Mouse (Mus musculus) frontal cortex, postnatal 25 days (tissue): ENCODE results near the gene Snd1.
A peak's percentile ranks its signal among the peaks of the same experiment; 100 is the strongest.

Experiments used
- DNase-seq, 2 experiments: peaks; one replicate each; pipeline ENCODE4 v3.0.0; 2022; ENCODE audit warnings: low spot score in 2 of 2

The Snd1 gene

DNA sequence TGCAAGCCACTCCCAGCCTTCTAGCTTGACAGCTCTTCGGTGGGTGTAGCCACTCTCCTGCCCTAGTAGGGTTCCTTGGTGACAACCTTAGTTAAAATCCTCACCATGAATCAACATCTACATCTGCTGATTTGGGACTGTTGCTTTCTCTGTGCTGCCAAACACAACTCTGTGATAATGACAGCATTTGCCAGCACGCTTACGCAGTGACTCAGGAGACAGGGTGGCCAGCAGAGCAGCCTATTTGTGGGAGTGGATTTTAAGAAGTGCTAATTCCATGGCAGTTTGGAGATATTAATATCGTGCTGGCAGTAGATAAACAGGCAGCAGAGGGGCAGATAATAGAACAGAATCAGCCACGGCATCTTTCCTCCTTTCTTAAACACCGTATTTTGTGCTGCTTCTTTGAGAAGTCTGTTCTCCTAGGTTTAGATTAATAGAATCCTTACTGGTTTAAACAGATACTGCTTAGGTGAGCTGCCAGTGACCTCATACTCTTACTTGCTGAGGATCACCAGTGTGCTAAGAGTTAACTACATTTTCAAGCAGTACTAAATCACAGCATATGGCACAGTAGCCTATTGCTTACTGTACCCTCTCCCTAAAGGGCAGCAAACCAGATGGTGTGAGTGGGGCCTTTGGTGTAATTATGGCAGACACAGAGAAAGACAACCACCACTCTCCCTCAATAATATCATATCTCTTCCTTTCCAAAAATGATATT, 230.6 kb downstream of the Snd1 start:
- DNase-seq, result peak in 1 of 2 experiments; percentile 37

DNA sequence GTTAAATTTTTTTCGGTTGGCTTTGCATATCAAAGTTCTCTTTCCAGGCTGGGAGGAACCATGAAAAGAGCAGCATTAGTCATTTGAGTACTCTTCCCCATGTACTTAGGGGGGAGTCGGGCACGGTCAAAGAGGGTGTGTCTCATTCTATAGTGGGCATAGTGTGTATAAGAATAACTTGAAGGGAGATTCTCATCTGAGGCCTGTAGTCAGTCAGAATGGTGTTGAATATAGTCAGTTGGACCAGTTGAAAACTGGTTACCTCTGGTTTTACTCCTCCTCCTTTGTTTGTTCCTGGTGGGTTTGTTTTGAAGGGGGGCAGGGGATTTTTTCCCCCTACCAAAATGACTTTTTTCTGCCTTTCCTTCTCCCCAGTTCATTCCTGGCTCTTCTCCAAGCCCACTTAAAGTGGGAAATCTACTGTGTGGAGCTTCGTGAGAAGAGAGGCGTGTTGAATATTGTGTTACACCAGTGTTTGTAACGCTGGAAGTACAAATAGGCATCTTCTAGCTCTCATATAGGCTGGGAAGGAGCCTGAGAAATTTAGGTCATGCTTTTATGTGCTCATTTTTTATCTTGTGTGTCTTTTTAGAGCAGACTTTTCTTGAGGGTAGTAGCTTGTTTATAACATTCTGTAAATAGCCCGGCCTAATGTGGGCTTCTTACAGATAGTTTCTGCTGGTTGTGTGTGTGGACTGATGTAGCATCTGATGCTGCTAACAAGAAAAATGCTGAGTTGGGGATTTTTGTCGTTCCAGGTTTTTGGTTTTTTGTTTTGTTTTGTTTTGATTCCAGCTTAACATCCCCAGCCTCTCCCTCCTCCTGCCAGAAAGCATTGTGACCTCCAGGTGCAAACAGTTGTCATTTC, 231.4 kb downstream of the Snd1 start:
- no peak for DNase-seq

- no peak for DNase-seq
Observed at GRCm38 (mm10) chr6:28706976-28707592, 232.1 kb downstream of the Snd1 start.

- DNase-seq, result no peak
Observed at GRCm38 (mm10) chr6:28710035-28710434, 235.1 kb downstream of the Snd1 start.

GRCm38 (mm10) chr6:28717203-28717844, 242.4 kb downstream of the Snd1 start:
- no peak for DNase-seq

DNA sequence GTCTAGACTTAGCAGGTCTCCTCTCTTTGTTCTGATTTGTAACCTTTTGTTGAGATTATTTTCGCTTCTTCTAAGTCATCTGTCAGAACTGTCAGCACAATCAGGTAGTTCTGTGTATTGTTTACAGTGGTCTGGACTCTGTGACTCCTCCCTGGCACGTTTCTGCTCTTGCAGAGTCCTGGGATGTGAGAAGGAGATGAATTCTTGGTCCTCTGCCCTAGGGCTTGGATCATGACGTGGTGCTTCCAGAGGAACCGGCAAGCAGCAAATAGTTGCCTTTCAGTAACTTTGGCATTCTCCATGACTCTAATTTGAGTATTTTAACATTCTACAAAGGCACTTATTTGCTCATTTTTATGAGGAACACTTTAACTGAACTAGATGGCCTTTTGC, 242.9 kb downstream of the Snd1 start:
- DNase-seq, result no peak

DNA sequence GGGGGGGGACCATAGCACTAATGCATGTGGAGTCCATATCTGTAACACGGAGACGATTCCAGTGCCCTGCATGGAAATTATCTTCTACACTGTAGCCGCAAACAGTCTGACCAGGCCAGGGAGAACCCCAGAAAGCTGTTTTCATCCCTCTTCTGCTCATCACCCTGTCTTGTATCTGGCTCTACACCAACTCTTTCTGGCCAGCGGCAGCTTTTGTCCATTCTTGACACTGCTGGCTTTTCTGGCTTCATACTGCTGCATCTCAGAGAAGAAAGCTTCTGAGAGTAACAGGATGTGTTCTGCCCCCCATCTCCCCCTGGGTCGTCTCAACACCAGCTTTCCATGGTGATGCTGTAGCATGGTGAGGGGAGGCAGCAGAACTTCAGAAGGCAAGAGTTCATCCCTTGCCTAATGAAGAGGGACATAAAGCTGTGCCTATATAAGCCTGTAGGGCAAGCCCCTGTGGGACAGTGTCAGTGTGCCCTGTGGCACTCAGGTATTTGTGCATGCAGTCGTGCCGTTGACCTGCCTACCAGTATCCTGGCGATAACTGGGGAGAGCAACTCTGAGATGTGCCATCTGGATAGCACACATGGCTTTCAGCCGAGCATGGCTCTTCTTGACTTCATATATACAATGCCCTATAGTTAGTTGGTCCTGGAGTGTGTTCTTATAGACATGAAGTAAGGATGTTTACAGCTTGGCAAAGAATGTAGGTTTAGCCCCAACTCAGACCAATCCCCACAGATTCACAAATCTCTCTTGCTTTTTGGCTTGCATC, 245.6 kb downstream of the Snd1 start:
- no peak for DNase-seq

DNA sequence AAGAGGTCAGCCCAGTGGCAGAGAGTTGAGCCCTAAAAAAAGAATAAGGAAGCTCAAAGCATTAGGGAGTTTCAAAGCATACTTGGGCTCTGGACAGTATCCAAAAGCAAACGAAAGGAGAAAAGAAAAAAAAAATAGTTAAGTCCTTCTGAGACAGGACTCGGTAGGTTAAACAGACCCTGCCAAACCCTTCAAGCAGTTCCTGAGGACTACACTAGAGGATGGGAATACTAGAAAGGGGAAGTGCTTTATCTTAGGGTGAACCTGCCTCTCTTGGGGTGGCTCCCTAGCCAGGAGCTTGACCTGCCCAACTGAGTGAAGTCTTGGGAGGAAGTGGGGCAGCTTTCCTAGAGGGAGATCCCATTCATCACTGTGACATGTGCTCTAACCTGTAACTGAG, 248.1 kb downstream of the Snd1 start:
- DNase-seq, result no peak

- DNase-seq, result no peak
Observed at GRCm38 (mm10) chr6:28724776-28725175, 249.8 kb downstream of the Snd1 start.

- DNase-seq, result no peak
Observed at GRCm38 (mm10) chr6:28729236-28729635, 254.3 kb downstream of the Snd1 start.

GRCm38 (mm10) chr6:28729649-28730048, 254.7 kb downstream of the Snd1 start:
- no peak for DNase-seq

DNA sequence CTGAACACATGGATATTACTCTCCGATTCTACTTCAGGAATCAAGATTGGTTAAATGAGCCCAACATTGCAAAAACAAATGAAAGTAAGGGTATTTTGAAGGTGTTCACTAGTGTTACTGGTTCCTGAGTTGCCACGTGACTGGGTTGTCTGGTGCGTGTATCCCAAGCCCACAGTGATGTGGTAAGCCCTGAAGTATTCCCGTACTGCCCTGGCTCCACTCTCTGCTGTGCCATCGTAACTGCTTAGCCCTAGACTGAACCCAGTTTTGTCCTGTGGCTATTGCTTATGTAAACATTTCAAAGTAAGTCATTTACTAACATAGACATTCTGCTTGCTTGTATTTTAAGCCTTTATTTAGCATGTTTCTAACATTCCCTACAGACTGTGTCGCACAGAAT, 256.3 kb downstream of the Snd1 start:
- DNase-seq, result no peak

- no peak for DNase-seq
Observed at GRCm38 (mm10) chr6:28733884-28734647, 259.1 kb downstream of the Snd1 start.

- DNase-seq, result no peak
Observed at GRCm38 (mm10) chr6:28735116-28735515, 260.2 kb downstream of the Snd1 start.

GRCm38 (mm10) chr6:28736665-28737064, 261.7 kb downstream of the Snd1 start:
- no peak for DNase-seq

- no peak for DNase-seq
Observed at GRCm38 (mm10) chr6:28737601-28738000, 262.7 kb downstream of the Snd1 start.

DNA sequence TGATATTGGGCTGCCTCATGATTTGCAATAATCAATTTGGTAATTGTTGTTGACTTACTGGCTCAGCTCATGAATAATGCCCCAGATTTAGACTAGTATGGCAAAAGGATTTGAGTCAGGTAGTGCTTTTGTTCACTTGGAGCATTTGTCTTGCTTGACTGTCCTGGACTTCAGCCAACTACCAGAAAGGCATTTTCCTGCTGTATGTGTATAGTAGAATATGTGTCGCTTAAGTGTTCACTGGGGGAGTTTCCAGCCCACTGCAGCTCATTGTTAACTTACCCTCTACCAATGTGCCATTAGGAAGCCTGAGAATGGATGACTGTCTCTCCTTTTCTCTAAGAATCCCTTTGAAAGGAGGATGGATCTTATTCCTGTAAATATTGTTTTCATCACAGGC, 268.6 kb downstream of the Snd1 start:
- DNase-seq, result no peak

DNA sequence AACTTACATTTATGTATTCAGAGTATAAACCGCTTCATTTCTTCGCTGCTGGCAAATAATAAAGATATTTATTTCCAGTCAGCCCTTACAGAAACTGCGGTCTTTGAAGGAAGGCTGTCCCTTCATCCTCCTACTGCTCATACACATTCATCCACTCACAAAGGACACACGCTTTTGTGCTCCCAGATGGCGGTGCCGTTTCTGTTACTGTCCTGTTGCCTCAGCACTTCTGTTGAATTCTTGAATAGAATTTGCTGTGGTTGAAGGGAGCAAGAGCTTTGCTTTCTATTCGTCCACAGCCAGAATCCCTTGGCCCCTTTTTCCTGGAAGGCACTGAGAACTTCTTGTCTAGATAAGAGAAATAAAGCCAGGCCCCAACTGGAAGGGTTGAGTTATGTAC, 270.9 kb downstream of the Snd1 start:
- DNase-seq, result no peak

DNA sequence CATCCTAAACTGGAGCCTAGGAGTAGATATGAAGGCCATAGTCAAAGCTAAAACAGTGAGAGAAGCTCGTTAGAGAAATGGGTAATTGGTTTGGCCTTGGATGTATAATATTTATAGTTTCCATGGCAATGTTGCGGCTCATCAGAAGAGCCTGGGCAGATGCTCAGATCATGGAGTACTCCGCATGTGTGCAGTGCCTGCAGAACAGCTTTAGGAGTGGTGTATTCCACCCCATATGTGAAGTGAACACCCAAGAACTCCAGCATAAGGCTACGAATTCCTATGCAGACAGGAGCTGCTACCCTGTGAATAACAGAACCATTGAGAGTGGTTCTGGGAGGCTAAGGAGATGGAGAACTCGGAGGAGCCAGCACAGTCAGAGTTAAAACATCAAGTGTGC, 272.1 kb downstream of the Snd1 start:
- DNase-seq, result no peak

GRCm38 (mm10) chr6:28747931-28748670, 273.2 kb downstream of the Snd1 start:
- DNase-seq, result no peak
